Mouse (Mus musculus): Measurements from ENCODE around the gene Cfap97d1.
"Not testable (repeated sequence)": the region's sequence is repeated elsewhere in the genome, so short reads cannot be mapped to it uniquely, and the experiment has no call there.

The Cfap97d1 gene

DNA sequence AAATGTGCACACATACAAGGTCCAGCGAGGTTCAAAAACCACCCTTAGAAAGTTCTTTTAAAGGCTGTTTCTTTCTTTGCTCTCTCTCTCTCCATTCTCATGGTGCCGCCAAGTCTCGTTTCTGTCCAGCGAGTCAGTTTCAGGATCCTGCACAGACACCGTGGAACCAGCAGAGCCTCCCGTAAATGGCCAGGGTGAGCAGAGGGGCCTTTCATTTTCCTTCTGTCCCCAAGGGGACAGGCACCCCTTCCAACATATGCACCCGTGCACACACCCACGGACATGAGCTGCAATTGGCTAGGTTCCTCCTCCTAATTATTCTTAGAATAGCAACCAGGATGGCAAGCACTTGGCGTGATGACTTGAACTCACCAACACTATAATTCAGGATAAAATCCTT is 10.6 kb upstream of the Cfap97d1 start:
- no peak for DNase-seq (ENCODE audit: low spot score)

DNA sequence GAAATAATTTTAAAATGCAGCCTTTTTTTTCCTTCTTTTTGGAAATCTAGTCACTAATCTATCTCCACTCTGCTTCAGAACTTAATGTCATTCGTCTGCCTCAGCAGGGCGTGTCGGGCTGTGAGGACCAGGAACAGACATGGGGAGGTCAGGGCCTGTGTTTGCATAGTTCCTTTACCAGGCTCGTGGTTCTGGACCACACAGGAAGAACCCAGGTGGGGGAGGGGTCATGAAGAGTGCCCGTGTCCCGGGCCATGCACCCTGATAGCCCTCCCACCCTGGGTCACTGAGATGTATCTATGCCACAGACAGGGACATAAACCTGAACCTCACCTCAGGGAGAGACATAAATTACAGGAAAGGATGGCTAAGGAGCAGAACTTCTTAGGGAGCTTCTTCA is 9.9 kb upstream of the Cfap97d1 start:
- no peak for DNase-seq (ENCODE audit: low spot score)

DNA sequence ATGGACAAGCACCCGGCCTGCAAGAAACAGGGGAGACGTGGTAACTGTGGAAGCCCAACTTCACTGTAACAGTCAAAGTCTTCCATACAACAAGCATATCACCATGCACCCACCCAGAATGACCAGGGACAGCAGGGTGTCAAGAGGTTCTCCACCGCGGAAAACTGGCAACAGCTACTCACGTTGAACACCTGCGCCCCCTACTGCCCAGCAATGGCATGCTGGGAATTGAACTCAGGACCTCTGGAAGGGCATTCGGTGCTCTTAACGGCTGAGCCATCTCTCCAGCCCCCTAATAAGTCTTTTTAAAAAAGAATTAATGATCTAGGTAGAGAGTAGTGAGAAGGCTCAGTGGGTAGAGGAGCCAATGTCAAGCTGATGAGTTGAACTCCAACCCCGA is 9.2 kb upstream of the Cfap97d1 start:
- DNase-seq (ENCODE audit: low spot score) = no peak

DNA sequence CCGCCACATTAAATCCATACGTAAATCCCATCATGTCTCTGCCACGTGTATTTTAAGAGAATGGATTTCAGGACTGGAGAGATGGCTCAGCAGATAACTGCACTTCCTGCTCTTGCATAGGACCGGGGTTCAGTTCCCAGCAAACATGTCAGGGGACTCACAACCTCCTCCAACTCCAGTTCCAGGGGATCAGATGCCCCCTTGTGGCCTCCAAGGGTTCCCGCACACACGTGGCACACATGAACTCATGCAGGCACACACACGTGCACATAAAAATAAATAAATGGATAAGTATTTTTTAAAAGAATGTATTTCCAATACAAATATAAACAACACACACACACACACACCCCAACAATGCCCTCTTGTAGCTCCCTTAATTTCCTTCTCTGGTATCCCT is 7.1 kb upstream of the Cfap97d1 start:
- DNase-seq (ENCODE audit: low spot score) = no peak

DNA sequence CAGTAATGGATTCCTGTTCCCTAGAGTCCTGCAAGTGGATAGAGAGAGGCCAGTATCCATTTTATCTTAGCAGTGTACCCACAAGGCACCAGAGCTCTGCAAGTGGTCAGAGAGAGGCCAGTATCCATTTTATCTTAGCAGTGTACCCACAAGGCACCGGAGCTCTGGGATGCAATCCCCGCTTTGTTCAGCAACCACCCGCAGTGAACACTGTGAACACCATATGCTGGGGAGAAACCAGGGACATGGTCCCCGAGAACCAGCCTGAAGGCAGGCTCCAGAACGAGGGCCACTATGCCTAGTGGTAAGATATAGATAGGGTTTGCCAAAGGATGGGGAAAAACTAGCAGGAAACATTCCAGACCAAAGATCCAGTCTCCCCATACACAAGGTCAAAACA is 4.9 kb upstream of the Cfap97d1 start:
- DNase-seq (ENCODE audit: low spot score) = no peak

DNA sequence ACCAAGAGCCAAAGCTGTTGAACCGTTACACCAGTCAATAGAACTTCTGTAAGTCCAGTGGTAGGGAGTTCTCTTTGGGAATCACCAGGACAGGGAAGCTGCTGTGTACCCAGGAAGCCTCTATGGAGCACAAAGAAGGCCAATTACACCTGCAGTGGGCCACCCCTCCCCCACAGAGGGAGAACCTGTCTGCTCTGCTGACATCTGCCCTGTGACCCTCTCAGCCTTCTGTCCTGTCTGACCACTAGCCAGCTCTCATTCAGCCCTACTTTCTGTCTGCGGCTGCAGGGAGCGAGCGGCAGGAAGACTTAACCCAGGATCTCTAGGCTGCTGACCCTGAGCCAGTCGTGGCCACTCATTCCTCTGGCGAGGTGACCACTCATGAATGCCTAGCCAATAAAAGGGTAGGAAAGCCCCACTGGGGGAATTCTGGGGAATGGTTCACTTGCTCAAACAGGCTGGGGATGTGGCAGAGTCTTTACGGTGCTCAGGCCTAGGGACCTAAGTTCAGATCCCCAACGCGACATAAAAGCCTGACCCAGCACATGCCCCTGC is 3.4 kb upstream of the Cfap97d1 start:
- no peak for DNase-seq (ENCODE audit: low spot score)

DNA sequence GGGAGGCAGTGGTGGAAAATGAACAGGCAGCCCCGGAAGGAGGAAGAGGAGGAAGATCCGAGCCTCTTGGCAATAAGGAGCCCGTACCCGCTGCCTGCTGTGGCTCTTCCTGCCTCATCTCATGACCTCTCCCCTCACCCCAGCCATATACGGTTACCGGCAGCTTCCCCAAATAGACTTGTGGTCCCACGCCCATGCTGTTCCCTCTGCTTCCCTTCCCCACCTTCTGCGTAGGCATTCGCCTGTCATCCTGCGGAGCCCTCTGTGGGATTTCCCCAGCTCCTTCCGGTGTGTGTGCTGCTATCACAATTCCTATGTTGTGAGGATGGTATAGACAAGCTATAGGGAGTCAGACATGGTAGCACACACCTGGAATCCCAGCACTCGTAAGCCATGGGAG is 2.2 kb upstream of the Cfap97d1 start:
- no peak for DNase-seq (ENCODE audit: low spot score)

DNA sequence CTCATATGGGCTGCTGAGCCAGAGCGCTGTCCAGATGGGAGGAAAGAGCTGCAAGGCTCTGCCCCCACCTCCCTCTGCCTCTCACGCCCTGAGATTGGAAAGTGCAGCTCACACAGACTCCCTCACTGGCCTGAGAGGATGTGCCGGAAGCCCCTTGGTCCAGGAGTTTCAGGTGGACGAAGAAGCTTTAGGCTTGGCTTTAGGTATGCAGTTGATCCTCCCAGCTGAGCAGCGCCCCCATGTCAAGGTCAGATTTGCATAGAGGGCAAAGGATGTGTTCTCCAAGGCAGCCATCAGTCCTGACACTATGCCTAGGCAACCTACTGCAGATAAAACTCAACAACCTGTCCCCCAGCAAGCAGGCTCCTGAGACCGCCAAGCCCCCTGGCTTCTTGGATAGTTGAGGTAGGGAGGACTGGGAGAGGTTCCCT is 1.1 kb upstream of the Cfap97d1 start:
- no peak for DNase-seq (ENCODE audit: low spot score)

DNA sequence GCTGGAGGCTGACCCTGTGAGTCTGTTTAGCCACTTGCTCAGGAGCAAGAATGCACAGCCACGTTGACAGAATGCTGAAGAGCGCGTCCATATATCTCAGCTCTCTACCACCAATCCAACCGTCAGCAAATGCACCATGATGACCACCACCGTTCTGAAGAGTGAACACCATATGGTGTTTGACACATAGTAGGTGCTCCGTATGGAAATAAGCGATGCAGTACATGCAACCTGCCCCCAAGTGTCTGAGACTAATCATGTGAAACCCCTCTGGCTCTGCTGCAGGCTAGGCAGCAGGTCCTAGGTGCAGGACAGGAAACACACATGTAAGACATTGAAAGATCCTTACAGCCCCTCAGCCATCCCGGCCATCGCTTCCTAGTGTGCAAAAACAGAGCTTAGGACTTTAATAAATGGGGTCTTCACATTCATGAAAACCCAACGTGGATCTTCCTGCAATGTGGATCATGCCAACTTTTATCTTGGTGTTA is 603 bp upstream of the Cfap97d1 start:
- DNase-seq (ENCODE audit: low spot score) = no peak

DNA sequence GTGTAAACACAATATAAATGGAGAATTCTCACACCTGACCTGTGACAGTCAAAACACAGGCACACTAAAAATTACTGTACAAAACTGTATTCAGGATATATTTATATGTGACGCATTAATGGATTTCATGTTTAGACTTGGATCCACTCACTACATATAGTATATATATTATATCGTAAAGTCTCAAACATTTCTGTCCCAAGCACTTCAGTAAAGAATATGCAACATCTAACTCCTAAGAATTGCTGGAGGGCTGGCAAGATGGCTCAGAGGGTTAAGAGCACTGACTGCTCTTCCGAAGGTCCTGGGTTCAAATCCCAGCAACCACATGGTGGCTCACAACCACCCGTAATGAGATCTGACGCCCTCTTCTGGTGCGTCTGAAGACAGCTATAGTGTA is 1.4 kb downstream of the Cfap97d1 start:
- not testable (repeated sequence) for DNase-seq (ENCODE audit: low spot score)

DNA sequence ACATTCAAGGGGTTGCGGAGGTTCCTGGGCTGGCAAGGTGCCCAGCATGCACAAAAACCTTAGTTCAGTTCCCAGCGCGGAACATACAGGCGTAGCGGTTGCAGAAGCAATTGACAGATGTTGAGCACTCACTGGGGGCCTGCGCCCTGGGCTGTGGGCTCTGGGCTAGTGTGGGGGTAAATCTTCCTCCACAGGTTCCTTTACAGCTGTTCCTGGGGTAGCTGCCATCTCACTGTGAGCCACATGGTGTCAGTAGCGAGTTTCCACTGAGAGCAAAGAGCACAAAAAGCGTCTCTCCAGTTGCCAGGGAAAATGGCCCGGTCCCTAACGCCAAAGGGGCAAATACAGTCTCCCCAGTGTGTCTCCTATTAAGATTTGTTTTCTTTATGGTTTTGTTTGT is 1.9 kb downstream of the Cfap97d1 start:
- peak; percentile 41 for DNase-seq (ENCODE audit: low spot score)

DNA sequence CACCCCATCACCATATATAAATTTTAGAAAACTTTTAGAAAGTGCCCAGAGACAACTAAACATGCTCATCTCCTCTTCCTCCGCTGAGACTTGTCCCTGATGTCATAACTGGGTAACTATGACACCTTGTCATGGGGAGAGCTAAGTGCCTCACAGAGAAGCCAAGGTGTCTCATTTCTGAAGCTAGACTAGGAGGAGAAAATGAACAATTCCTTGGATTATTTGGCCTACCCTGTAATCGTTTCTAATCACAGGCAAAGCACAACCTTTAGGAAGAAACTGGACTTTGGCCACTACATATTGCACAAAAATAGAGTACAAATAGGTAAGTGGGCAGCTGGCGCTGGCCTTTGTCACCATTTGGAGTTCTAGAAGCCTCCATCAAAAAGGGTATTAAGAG is 2.8 kb downstream of the Cfap97d1 start, which contains the start of gene Dusp3:
Gene Dusp3 (minus strand): TSS at position 101 of the 400 bp plus-strand sequence.
- DNase-seq (ENCODE audit: low spot score) = no peak

DNA sequence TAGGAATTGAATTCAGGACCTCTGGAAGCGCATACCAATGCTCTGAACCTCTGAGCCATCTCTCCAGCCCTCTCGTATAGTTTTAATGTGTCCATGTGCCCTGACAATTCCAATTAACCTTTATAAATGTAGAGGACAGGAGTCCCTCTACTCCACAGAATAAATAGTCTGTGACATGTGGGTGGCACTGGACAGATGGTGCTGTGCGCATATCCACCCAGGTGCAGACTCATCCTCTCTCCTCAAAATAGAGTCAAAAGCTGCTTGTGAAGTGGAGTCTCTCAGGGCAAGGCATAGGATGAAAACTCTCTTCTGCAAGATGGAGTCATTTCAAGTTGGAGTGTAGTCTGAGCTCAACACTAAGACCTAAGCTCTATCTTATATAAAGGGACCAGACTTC is 6.2 kb downstream of the Cfap97d1 start:
- DNase-seq (ENCODE audit: low spot score) = no peak

DNA sequence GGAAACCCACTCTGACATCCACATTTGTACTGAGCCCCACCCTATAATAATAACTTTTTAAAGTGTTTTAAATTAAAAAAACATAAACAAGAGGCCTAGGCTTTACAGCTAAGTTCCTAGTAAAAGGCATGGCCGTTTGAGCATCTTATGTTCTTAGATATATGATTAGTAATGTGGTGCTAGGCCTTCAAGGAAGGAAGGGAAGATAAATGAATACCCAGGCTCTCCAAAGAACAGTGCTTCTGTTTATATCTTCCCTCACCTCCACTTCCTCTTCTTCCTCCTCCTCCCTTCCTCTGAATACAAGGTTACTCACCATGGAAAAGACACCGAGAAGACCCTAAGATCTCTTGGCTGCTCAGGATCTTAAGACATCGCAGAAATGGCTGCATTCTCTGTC is 7.7 kb downstream of the Cfap97d1 start:
- DNase-seq (ENCODE audit: low spot score) = no peak

DNA sequence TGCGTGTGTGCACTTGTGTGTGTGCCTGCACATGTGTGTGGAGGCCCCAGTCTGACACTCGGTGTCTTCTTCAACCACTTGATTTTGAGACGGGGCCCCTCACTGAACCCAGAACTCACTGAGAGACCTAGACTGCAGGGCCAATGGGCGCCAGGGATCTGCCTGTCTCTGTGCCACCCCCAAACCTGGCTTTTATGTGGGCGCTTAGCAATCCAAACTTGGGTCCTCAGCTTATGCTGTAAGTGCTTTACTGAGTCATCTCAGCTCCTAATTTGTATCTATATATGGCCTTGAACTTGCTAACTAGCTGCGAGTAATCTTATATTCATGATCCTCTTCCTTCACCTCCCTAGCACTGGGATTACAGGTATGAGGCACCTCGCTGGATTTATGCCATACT is 8.3 kb downstream of the Cfap97d1 start:
- DNase-seq (ENCODE audit: low spot score) = no peak

DNA sequence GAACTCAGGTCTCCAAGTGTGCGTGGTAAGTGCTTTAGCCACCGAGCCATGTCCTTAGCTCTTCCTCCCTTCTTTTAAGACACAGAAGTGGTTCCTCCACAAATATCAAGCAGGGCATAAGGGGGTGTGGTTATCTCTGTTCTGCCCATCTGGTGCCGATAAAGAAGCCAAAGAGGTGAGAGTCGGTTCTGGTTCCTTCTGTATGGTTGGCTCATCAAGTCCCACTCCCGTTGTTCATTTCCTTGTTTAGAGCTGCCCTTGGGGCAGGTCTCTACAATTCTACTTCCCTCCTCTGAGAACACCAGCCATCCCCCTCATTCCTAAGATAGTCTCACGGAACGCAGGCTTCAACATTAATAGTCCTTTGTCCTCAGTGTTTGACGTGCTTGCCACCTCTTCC is 10.0 kb downstream of the Cfap97d1 start:
- no peak for DNase-seq (ENCODE audit: low spot score)

DNA sequence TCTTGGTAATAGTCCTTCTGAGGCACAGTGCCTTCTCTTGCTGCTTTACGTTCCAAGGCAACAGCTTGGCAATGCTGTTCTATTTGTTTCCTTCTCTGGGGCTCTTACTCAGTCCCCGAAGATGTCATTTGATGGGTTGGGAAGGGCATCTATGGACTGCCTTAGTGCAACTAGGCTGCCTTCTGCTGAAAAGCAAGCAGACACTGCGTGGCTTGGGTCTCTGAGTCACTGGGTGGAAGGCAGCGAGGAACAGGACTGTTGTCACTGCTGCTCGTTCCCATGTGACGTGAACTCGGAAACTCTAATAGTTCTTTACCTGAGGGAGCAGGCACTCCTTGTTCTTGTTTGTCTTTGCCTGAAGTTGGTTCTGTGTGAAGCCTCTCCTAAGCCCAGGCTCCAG is 11.9 kb downstream of the Cfap97d1 start:
- no peak for DNase-seq (ENCODE audit: low spot score)

DNA sequence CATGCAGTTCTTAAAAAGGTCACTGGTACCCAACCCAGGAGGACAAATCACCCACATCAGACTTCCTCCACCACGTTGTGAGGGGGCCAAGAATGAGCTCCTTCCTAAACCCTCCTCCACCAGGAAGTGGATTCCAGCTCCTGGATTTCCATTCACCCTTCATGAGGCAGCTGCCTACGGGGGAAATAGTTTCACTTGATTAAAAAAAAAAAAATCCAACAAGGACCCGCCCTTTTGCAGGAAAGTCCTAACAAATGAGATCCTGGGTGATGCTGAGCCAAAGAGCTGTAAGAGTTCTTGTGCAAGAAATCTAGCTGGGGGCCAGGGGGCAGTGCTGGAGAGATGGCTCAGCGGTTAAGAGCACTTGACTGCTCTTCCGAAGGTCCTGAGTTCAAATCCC is 14.2 kb downstream of the Cfap97d1 start:
- DNase-seq (ENCODE audit: low spot score) = no peak

DNA sequence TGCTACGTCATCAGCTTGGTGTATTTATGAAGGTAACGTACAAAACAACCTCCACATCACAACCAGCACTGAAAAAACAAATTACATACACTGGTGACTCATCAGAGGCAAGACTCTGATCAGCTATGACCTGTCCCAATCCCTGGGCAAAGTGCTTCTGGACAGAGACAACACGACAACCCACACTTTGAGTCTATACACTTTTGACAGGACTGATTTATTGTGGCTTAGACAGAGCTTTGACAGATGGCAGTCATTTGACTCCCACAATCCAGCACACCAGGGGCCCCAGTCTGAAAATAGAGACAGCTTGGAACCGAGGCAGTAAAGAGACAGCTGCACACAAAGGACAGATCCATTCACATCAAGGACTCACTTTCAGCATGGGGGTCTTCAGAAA is 15.4 kb downstream of the Cfap97d1 start:
- DNase-seq (ENCODE audit: low spot score) = no peak

DNA sequence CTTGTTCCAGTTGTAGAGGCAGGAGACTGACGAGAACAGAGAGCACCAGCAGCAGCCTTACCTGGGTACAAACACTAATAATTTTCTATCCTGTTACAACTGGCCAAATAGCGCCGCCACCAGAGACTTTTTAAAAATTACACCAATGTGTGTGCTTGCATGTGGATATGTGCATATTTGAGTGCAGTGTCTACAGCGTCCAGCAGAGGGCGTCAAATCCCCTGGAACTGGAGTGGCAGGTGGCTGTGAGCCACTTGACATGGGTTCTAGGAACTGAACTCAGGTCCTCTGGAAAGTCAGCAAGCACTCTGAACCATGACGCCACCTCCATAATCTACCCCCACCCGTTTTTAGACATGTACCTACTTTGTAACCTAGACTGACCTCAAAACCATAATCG is 20.2 kb downstream of the Cfap97d1 start:
- no peak for DNase-seq (ENCODE audit: low spot score)

DNA sequence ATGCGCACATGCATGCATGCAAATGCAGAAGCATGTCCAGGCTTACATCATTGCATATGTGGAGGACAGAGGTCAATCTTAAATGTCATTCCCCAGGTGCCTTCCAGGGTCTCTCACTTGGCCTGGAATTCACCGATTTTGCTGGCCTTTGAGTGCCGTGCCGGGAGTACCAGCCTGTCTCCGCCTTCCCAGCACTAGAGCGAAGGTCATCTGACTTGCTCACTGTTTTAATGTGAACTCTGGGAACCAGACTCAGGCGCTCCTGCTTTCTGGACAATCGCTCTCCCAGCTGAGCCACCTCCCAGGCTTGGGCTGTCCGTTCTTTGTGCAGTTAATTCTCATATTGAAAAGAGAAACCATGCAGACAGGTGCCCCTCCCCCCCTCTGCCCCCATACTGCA is 22.2 kb downstream of the Cfap97d1 start:
- DNase-seq (ENCODE audit: low spot score) = no peak

DNA sequence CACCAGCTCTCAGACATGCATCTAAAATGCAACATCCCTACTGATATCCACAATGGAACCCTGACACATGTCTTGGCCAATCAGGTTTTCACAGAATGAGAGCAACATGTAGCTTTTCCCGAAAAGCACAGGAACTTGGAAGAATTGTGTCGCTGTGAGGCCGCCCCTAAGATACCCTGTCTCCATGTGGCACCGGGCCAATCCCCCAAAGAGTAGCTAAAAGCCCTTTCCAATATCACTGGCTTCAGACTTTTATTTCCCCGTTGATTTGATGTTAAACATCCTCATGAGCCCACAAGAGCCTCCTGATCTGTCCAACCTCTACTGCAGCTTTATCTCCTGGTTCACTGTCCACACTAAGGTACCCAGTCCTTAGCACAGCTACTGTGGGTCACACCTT is 22.6 kb downstream of the Cfap97d1 start:
- no peak for DNase-seq (ENCODE audit: low spot score)

DNA sequence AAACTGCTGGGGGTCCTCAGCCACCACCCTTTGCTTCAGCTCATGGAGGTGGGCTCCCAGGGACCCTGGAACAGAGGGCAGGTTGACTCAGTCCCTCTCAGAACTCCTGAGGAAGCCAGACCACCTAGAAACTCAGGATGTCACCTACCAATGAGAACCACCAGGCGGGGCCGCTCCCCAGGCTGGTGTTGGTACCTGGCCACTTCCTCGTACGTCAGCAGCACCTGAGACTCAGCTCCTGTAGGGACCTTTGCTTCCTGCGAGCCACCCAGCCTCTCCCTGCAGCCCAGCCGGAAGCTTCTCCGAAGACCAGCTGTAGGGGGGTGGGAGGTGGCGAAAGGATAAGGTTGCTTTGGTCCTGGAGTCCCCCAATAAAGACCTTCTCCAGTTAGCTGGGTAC is 24.3 kb downstream of the Cfap97d1 start:
- no peak for DNase-seq (ENCODE audit: low spot score)

DNA sequence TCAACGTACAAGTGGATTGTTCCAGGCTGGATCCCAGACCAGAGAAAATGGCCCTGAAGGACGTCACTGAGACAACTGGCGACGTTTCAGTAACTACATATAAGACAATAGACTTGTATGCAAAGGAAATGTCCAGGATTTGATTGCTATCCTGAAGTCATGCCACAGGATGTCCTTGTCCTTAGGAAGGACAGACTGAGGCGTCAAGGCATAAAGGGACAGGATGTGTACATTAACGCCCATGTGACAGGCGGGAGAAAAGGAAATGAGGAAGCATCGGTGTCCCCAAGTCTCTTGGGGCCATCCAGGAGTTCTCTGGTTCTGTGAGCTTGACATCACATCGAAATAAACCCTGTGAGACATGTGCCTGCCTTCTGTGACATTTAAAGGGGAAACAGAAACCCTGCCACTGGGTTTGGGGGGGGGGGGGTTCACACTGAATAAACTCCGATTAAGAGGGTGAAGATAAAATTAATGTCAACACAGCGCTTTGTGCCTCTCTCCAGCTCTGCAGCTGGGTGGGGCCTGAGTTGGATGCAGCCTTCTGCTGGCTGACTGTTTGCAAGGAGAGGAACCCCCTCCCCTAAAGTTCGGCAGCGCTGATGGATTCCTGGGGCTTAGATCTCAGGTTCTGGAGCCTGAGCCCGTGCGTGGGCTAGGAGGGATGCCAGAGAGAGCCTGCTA is 25.0 kb downstream of the Cfap97d1 start:
- no peak for DNase-seq (ENCODE audit: low spot score)
